Mouse (Mus musculus) brain, adult 2 months (tissue): Measurements from ENCODE around the gene Dpp7.

Experiments used
- DNase-seq: peaks from one replicate; pipeline ENCODE4 v3.0.0; 2011; ENCODE audit warnings: low read depth, low spot score

Dpp7 gene

DNA sequence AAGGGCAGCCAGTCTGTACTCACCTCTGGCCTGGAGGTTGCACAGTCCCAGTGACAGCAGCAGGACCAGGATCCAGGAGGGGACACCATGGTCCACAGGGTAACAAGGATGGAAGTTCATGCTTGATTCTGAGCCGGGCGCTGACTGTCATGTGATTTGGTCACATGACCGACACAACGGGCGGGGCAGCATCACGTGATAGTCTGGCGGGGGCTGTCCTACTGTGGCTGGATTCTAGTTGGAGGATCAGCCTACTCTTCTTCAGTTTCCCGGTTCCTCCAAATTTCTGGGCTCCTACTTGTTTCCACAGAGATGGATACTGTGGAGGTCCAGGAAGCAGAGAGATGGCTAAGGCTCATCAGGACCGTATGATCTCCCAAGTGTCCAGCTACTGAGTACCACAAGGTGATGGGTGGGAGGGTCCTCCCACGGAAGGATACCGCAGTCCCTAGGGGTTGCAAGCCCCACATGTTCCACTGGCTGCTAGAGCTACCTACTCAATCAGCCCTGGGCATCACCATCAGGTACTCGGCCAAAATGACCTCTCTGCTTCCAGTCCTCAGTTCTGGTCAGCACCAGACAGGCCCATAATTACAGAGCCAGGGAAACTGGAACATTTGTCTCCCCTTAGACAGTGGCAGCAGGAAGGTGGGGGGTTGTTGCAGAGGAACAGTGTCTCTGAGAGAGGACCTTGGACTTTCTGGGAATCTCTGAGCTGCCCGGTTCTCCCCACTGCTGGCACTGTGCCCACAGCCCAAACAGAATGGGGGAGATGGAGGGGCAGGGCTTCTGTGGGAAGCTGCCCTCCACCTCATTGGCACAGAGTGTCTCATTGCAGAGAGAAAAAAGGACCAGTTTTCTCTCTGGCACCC lies at the start of gene Dpp7:
Dpp7 (minus strand) TSS at position 152 of the 872 bp plus-strand sequence.
- DNase-seq = peak; percentile 94

DNA sequence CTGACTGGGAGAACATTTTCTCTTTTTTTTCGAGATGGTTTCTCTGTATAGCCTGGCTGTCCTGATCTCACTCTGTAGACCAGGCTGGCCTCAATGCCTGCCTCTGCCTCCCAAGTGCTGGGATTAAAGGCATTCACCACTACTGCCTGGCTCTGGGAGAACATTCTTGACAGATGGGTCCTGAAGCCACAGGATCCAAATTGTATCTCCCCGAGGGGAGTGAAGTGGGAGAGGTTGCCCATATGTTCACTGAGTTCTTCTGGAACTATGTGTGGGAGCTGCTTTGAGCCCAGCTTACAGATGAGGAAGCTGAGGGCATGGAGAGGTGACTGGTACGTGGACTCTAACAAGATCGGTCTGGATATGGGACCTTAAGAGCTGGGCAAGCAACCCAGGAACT lies 47.8 kb upstream of the Dpp7 start:
- DNase-seq = peak; percentile 55

DNA sequence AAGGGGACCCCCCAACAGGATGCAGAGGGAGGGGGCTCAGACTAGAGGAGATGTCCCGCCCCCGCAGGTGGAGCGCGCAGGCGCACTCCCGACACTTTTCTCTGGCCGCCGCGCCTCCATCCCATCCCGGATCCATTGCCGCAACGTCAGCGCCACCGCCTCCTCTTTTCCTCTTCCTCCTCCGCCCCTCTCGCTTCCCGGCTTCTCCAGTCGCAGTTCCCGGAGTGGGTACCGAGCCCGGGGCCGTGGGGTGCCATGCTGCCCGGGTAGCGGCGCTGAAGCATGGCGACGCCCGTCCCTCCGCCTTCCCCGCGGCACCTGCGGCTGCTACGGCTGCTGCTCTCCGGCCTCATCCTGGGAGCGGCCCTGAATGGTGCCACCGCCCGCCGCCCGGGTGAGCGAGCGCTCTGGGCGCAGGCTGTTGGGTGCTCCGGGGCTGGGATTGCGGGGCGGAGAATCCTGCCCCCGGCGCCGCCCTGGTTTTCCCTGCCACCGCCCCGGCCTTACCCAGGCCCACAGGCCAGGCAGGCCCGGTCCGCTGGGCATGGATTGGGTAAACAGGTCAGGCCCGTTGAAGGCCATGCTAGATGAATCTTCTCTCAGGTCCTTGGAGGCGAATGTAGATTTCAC lies 46.9 kb upstream of the Dpp7 start:
- peak; percentile 94 for DNase-seq

DNA sequence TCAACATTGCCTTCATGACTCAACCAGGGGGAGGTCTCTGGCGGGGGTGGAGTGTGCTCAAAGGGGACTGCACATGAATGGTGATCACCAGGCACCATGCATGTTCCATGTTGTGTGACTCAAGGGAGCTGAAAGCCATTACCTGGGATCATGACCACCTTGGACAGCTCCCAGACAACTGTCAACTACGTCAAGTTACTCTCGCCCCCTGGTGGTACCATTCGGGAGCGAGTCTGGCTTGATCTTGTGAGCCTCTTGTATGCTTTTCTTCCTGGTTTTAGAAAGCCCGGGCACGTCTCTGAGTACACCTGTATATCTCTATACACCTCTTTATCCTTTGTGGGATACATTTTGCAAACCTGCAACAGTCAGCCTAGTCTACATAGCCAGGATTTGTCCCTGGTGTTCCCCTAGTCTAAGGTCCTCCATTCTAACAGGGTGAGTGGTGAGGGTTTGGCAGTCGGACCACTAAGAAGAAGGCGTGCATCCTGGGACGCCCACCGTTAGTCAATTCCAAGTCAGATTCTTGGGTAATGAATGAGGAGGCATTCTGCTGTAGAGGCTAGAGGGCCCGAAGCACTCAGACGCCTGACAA lies 46.3 kb upstream of the Dpp7 start:
- peak; percentile 88 for DNase-seq

DNA sequence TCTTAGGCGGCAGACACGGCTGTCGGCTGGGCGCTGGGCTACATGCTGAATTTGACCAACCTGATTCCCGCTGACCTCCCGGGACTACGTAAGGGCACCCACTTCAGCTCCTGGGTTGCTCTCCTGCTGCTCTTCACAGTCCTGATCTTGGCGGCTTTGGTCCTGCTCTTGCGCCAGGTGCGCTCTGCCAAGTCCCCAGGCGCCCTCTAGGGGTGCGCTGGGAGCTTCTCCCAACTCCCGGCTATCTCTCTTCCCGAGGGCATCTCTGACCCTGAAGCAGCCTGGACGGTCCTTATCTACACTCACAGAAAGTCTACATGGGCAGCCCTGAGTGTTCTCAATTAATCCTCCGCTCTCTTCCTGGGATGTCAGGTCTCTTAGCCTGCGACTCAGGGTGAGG lies 44.6 kb upstream of the Dpp7 start:
- DNase-seq = peak; percentile 86

DNA sequence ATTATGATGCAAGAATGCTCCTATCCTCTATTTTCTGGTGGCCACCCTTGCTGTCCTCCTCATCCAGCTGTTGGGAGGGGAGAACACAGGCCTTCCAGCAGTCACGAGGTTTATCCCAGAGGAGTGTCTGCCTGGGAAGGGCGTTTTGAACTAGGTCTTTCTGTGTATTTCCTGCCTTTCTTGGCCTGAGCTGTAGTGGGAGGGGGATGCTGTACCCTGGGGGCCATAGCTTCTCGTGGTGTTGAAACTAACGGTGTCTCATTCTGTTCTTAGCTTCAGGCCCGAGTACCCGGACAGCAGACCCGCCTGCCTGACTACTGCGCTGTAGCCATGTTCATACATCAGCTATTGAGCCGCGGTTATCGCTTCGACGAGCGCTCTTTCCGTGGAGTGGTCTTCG lies 44.1 kb upstream of the Dpp7 start:
- no peak for DNase-seq

DNA sequence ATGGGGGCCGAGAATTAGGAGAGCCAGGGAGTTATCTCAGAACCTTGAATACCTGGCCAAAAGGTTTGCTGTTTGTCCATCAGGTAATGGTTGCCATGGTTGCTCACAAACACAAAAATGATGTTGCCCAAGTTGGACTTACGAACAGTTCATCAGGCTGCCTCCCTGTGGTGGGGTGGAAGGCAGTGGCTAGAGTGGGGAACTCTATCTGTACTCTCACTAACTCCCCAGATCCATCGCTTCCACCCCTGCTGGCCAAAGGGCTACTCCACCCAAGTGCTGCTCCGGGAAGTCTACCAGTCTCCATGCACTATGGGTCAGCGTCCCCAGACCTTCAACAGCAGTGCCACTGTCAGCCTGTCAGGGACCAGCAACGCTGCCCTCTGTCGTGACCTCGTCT lies 42.9 kb upstream of the Dpp7 start, which contains the start of gene Npdc1:
Npdc1 (plus strand) TSS at position 301 of the 400 bp plus-strand sequence.
- no peak for DNase-seq

DNA sequence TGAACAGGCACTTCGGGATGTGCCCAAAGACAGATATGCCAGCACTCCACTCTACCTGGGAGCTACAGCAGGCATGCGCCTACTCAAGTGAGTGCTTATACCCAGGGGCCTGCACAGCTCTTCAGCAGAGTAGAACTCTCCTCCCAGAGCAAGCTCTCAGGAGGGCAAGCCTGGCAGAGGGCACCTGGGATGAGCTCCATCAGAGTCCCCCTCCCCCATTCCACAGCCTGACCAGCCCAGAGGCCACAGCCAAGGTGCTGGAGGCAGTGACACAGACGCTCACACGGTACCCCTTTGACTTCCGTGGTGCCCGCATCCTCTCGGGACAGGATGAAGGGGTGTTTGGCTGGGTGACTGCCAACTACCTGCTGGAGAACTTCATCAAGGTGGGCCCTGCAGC lies 41.9 kb upstream of the Dpp7 start:
- DNase-seq = no peak

DNA sequence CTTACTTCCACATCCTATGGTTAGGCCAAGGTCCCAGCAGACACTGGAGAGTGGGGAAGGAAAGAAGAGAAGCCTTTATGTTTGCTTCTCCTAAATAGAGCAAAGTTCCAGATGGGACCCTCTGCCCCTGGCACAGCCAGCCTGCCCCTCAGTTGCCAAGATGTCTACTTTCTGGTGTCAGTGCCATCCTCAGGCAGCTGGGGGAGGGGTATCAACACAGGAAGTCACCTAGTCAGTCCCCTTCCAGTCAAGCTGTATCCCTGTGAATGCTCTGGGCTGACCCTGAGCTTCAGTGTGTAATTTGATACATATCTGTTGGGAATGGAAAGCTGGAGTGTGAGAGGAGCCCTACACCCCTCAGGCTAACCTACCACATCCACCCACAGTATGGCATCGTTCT lies 40.9 kb upstream of the Dpp7 start:
- DNase-seq = no peak

DNA sequence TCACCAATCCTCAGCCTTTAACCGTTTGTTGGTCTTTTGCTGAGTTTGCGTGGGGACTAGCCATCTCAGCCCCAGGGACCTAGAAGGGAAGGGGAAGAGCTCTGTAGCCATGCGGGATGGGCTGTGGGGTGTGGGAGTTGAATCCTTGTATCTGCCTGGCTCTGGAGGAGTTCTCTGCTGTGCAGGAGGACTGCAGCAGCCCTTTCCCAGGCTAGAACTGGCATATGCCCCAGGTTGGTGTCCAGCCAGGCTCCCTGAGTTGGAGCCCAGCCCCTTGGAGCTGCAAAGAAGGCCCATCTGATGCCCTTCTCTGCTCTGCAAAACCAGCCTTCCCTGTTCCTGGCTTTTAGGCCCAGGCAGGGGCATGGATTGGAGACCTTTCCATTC lies 40.4 kb upstream of the Dpp7 start:
- peak; percentile 86 for DNase-seq

DNA sequence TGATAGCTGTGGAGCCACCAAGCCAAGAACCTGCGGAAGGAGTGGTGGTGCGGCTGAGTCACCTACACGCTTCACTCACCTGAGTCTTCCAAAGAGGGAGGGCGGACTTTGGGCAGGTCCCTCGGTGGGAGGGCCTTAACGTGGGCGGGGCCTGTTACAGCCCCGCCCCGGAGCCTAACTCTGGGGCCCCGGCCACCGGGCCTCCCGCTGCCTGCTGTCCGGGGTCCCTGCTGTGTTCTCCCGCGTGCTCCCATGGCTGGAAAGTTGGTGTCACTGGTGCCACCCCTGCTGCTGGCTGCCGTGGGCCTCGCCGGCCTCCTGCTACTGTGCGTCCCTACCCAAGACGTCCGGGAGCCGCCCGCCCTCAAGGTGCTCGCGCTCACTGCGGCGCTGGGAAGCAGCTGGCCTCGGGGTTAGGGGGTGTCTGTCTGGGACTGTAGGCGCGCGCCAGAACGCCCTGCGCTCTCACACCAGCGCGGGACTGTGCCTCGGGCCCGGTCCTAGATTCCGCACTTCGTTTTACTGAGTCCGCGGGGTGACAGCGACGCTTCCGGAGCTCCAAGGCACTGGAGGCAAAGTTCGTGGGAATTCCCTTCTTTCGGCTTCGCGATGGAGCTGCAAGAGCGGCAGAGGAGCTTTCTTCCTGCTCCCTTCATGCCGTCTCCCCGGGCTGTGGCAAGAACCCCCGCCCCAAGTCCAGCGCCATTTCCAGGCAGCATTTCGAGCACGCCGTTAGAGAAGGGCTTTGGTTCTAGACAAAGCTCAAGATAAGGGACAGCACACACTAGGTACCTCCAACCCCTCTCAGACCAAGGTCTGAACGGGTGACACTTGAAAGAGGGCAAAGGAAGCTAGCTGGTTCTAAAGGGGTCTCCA lies 39.8 kb upstream of the Dpp7 start, which contains the start of gene Entpd2:
Entpd2 (plus strand) TSS at position 154 of the 876 bp plus-strand sequence.
- peak; percentile 60 for DNase-seq

DNA sequence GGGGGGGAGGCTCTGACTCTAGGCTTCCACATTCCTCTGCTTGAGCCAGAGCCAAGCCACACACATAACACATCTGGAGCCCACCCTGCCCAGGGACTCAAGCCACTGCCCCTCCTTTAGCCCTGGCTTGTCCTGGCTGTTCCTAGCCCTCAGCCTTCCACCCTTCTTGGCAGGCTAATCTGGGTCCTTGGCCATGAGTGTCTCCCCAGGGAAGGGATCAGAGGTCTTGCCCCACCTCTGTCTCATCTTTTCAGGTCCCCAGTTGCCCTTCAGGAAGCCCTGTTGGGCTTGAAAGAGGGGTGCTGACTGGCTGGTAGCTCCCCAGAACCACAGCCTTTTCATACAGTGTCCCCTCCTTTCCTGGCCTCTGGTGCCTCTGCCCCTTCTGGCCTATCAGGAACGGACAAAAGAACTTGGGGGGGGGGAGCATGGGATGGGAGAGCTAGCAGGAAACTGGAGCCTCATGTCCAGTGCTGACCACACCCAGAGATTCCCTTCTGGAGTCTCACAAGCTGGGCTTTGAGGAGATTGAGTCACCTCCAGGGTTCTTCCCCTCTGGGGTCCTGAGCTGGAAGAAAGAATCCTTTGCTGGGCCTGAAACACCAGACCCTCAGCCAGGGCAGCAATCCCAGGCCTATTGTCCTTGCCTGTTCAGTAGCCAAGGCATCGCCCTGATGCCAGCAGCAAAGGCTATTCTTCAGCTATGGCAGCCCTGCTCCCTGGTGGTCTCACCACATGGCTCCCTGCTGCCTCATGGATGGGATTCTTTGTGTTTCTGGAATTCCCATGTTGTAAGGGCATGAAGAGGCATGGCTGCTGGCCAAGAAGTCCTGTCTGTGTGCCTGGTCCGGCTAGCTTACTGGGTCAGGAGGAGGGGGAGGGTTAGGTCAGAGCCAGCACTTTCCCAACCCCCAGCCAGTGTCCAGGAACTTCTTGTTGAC lies 38.4 kb upstream of the Dpp7 start:
- peak; percentile 29 for DNase-seq

DNA sequence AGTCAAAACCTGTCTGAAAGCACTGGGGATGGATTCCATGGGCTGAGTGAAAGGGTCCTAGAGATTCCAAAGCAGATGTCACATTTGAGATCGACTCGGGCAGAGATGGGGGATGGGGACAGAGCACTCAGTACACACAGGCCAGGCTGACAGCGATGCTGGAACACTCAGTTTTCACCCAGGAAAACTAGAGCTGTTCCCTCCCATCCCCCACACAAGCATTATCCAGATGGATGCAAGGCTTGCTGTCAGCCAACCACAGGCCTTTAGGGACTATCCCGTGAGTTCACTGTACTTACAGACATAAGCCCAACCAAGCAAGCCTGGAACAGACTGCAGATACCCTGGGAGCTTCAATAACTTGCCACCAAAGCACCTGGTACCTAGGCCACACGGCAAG lies 35.1 kb upstream of the Dpp7 start:
- DNase-seq = no peak

DNA sequence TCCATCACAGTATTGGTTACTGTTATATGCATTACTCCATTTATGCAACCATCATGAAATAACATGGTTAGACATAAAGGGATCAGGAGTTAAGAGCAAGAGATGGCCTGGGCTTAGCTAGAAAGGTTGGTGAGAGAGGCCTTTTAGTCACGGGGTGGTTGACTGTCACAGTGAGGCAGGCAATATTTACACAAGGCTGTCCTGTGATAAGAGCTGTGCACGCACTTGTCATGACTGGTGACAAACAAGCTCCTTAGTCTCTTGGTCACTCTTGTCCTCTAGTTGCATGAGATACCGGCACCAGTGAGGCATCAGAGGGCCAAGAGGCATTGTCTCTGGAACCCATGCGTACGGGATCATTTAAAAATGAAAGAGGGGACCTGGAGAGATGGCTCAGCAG lies 28.3 kb upstream of the Dpp7 start:
- no peak for DNase-seq

DNA sequence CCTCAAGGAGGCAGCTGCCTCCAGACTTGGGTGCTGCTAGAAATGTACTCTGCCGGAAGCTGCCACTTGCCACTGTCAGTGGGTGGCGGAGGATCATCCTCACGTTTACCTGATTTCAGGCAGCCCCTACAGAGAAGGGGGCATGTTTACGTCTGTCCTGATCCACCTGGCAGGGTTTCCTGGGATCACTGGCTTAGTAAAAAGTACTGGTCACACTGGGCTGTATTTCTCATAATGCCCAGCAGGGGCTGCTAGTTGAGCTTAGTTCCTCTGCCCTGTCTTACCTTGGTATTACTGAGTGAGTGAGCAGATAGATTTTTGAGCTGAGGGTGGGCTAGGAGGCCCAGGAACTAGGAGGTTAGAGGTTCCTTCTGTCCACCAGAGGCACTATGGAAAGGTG lies 20.4 kb upstream of the Dpp7 start:
- peak; percentile 71 for DNase-seq

DNA sequence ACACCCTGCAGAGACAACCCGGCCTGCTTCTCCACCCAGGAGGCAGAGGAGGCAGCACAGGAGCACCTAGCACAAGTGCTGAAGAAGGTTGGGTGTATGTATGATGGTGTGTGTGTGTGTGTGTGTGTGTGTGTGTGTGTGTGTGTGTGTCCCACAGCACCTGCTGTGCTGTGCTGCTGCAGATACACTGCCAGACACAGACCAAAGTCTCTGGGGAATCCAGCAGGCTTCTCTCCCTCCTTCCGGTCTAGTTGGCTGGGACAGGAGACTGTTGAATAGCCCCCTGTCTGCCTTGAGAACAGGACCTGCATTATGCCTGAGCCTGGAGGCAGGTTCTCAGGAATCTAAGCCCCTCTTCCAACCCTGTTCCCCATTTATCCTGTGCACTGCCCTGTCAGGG lies 17.3 kb upstream of the Dpp7 start:
- DNase-seq = no peak

DNA sequence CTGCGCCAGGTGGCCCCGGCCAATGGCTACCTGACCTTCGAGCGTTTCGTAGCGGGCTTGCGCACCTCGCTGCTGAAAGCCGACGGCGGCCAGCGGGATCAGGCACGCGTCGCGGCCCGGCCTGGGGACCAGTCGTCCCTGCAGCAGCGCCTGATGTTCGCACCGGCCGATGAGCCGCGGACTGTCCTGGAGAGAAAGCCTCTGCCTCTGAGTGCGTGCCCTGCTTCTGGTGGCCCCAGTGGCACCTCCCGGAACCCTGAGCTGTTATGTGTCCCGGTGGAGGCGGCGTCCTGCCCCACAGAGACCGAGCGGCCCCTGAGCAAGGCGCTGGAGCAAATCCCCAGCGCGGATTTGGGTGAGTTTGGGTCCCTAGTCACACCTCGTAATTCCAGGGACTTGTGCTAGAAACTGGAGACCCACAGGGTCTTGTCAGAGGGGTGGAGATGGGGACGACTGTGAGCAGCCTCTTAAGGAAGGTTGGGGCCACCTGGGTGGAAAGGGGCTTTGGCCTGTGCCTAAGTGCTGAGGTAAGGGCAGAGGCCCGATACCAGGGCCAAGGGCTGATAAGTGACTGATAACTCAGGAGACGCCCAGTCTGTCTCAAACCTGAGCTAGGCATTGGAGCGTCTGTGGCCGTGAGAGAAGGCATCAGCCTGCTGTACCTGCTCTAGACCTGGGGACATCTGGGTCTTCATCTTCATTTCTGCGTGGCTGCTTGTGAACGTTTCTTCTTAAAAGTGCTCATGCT lies 16.7 kb upstream of the Dpp7 start:
- DNase-seq = no peak

DNA sequence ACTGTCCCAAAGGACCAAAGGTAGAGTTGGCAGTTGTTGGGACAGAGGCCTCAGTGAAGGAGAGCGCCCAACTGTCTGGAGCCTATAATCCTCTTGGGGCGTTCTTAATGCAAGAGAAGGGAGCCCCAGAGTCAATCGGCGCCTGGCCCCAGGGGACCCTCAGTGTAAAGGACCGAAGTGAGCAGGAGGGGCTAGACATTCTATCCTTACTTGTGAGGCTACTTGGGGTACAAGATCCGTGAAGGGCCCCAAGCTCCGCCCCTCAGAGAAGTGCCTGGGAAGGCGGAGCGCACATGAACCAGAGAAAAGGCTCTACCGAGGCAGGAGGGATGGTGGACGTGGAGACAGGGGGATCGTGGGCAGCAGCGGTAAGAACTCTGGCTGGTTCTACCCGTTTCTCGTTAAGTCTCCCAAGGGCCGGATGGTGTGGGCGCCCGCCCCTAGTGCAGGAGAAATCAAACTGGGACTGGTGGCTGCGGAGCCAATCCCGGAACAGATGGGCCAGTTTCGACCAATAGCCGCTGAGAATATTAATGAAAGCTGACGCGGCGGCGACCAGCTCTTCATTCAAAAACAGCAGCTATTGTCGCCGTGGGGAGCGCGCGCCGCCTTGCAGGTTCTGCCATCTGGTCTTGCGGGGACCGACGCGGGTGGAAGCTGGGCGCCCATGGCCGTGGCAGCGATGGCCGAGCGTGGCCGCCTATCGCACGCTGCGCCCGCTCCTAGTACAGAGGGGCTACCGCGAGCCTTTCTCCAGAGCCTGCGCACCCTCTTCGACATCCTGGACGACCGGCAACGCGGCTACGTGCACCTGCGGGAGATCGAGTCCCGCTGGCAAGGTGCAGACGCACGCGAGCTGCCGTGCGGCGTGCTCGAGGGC lies 15.8 kb upstream of the Dpp7 start, which contains the start of gene Sapcd2:
Sapcd2 (plus strand) TSS at position 558 of the 880 bp plus-strand sequence.
- peak; percentile 96 for DNase-seq

DNA sequence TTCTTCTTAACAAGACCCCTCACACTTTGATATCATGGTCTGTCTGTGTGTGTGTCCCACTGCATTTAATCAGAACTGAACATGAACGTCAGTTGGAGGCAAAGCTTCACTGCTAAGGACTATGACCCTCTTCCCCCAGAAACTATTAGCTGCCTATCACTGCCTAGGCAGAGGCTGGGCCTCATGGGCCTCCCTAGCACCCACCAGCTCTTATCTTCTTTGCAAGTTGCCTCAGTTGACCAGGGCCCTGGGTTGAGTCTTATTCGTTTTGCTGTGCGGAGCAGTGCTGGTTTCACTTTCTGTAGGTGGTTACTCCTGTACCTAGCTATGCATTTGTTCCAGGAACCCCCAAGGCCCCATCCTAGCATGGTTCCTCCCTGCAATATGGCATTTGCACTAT lies 13.8 kb upstream of the Dpp7 start:
- no peak for DNase-seq
